Mouse (Mus musculus) granulocyte monocyte progenitor cell, adult 5-6 weeks (primary cell): ENCODE measurements around the gene Mpped1. TPM values are rescaled to one million over a fixed set of nuclear protein-coding genes. Genes with fewer than 3 reads are reported as not detected.

ENCODE experiments used
- ATAC-seq: replicated peaks from 2 replicates; pipeline ENCODE4 v1.8.0; 2016; ENCODE audit warnings: mild to moderate bottlenecking, moderate TSS enrichment, inconsistent platforms; ENCODE audit not compliant: poor library complexity, severe bottlenecking
- total RNA-seq, 2 experiments: library from RNA; stranded (forward) in 1 of 2; stranded (reverse) in 1 of 2; fragments of 200-712, 200-1000 nt in 1 of 2; fragments of >200 nt in 1 of 2; fragmentation: Nextera tagmentation in 1 of 2; gene quantifications; 2 replicates each; pipeline ENCODE4 v1.2.3; 2014 to 2017

Gene Mpped1
- total RNA-seq, 2 experiments from 2014 or later: not detected

GRCm38 (mm10) chr15:83877898-83878297 lies 98.6 kb downstream of the Mpped1 start:
- ATAC-seq: no peak

- ATAC-seq: no peak
Observed at GRCm38 (mm10) chr15:83879845-83880244, 100.6 kb downstream of the Mpped1 start.

GRCm38 (mm10) chr15:83883821-83884220 lies 104.6 kb downstream of the Mpped1 start:
- ATAC-seq: no peak

- no peak for ATAC-seq
Observed at GRCm38 (mm10) chr15:83884291-83884690, 105.0 kb downstream of the Mpped1 start.

- ATAC-seq: no peak
Observed at GRCm38 (mm10) chr15:83892871-83893270, 113.6 kb downstream of the Mpped1 start.

GRCm38 (mm10) chr15:83894261-83894660 lies 115.0 kb downstream of the Mpped1 start:
- ATAC-seq: no peak

GRCm38 (mm10) chr15:83896011-83896410 lies 116.7 kb downstream of the Mpped1 start:
- ATAC-seq: no peak

GRCm38 (mm10) chr15:83897286-83897685 lies 118.0 kb downstream of the Mpped1 start:
- no peak for ATAC-seq

- no peak for ATAC-seq
Observed at GRCm38 (mm10) chr15:83906472-83906871, 127.2 kb downstream of the Mpped1 start.

Other genes with a start within 250 kb of the Mpped1 start
- 204 and 312 TPM in 2 replicates for gene Tspo, start 215.9 kb upstream of the Mpped1 start, total RNA-seq (2014; fragmentation: Nextera tagmentation)
- 119 and 155 TPM in 2 replicates for gene Tspo, start 215.9 kb upstream of the Mpped1 start, total RNA-seq (2017)
- gene Mcat, start 215.7 kb upstream of the Mpped1 start, total RNA-seq (2014; fragmentation: Nextera tagmentation): 10.8 and 15.3 TPM in 2 replicates
- 14.8 and 21.1 TPM in 2 replicates for gene Mcat, start 215.7 kb upstream of the Mpped1 start, total RNA-seq (2017)
- 15.1 and 23.6 TPM in 2 replicates for gene Ttll12, start 184.3 kb upstream of the Mpped1 start, total RNA-seq (2014; fragmentation: Nextera tagmentation)
- gene Ttll12, start 184.3 kb upstream of the Mpped1 start, total RNA-seq (2017): 9.7 and 10.1 TPM in 2 replicates
- not detected in 2 replicates for gene Scube1, start 54.4 kb upstream of the Mpped1 start, total RNA-seq (2014; fragmentation: Nextera tagmentation)
- gene Scube1, start 54.4 kb upstream of the Mpped1 start, total RNA-seq (2017): not detected in 2 replicates